Mouse (Mus musculus) embryonic fibroblast, embryonic 13.5 days (primary cell): ENCODE data around the gene Llgl2.

ENCODE experiments used
- CTCF ChIP-seq: IDR thresholded peaks from 2 replicates; pipeline ENCODE4 v1.5.1; 2011; ENCODE audit warnings: mild to moderate bottlenecking, control low read depth, low read length, moderate library complexity, borderline replicate concordance; ENCODE audit not compliant: insufficient read depth
- POLR2A ChIP-seq: IDR thresholded peaks from 2 replicates; pipeline ENCODE4 v1.6.1; 2011; ENCODE audit warnings: low read depth, mild to moderate bottlenecking, control low read depth, low read length, moderate library complexity

GRCm38 (mm10) chr11:115775821-115776665 lies 47.8 kb upstream of the Llgl2 start:
- TF ChIP-seq CTCF: no peak
- TF ChIP-seq POLR2A: no peak
